Mouse (Mus musculus) adrenal gland, postnatal 14 days (tissue): ENCODE data around the gene Mapk9. TPM values are rescaled to one million over a fixed set of nuclear protein-coding genes. Genes with fewer than 3 reads are reported as not detected.

Experiments used
- DNase-seq: peaks from one replicate; pipeline ENCODE4 v3.0.0; 2021; ENCODE audit warnings: mixed read lengths
- microRNA-seq, 2 experiments: library from miRNA; unstranded; fragments of <30 nt; microRNA quantifications; one replicate each; pipeline ENCODE4 v1.2.0; 2021
- total RNA-seq: library from RNA; stranded (reverse); gene quantifications from 2 replicates; pipeline ENCODE4 v1.2.3, GENCODE M21; 2021

Gene Mapk9
- total RNA-seq, 1 experiment from 2014 or later: 61.1 TPM

GRCm38 (mm10) chr11:49895966-49896590 is 49.5 kb downstream of the Mapk9 start:
- DNase-seq: no peak

- peak; percentile 67 for DNase-seq
These were observed 53.5 kb downstream of the Mapk9 start for GRCm38 (mm10) chr11:49900043-49900442.

- DNase-seq: no peak
These were observed 54.6 kb downstream of the Mapk9 start for GRCm38 (mm10) chr11:49900962-49901658.

GRCm38 (mm10) chr11:49901659-49902458 is 55.3 kb downstream of the Mapk9 start, which contains the start of gene Rasgef1c:
Gene Rasgef1c (plus strand): TSS chr11:49901835.
- peak; percentile 87 for DNase-seq

- peak; percentile 82 for DNase-seq
These were observed 56.8 kb downstream of the Mapk9 start for GRCm38 (mm10) chr11:49903333-49903732.

GRCm38 (mm10) chr11:49918521-49919180 is 72.1 kb downstream of the Mapk9 start:
- DNase-seq: no peak

- no peak for DNase-seq
These were observed 72.8 kb downstream of the Mapk9 start for GRCm38 (mm10) chr11:49919304-49919703.

- DNase-seq: no peak
These were observed 77.0 kb downstream of the Mapk9 start for GRCm38 (mm10) chr11:49923539-49923938.

GRCm38 (mm10) chr11:49926183-49926582 is 79.6 kb downstream of the Mapk9 start:
- DNase-seq: no peak

- peak; percentile 8 for DNase-seq
These were observed 80.6 kb downstream of the Mapk9 start for GRCm38 (mm10) chr11:49927169-49927568.

- DNase-seq: no peak
These were observed 81.1 kb downstream of the Mapk9 start for GRCm38 (mm10) chr11:49927670-49928069.

- DNase-seq: peak; percentile 69
These were observed 84.6 kb downstream of the Mapk9 start for GRCm38 (mm10) chr11:49931037-49931625.

GRCm38 (mm10) chr11:49931853-49932252 is 85.3 kb downstream of the Mapk9 start:
- peak; percentile 66 for DNase-seq

GRCm38 (mm10) chr11:49933811-49934210 is 87.3 kb downstream of the Mapk9 start:
- DNase-seq: no peak

- DNase-seq: no peak
These were observed 87.8 kb downstream of the Mapk9 start for GRCm38 (mm10) chr11:49934322-49934721.

Small RNAs within 50 kb of the gene (microRNA-seq; reads per million reads assigned to microRNA genes)
- gene Gm23492: 0 reads per million in 2 experiments

Other genes with a start within 250 kb of the Mapk9 start
- gene Flt4, start 237.5 kb upstream of the Mapk9 start, total RNA-seq: 17.5 and 18.4 TPM in 2 replicates
- not detected in 2 replicates for gene Scgb3a1, start 183.1 kb upstream of the Mapk9 start, total RNA-seq
- gene Cnot6, start 134.0 kb upstream of the Mapk9 start, total RNA-seq: 54.5 and 54.9 TPM in 2 replicates
- gene Gfpt2, start 52.6 kb upstream of the Mapk9 start, total RNA-seq: 5.6 and 6.0 TPM in 2 replicates
- gene Rasgef1c, start 55.1 kb downstream of the Mapk9 start, total RNA-seq: 1.3 and 1.5 TPM in 2 replicates
- gene Rnf130, start 178.6 kb downstream of the Mapk9 start, total RNA-seq: 63.6 and 70.4 TPM in 2 replicates